Mouse (Mus musculus) embryonic facial prominence, embryonic 10.5 days (tissue): ENCODE measurements around the gene Casp8. TPM values are rescaled to one million over a fixed set of nuclear protein-coding genes. Genes with fewer than 3 reads are reported as not detected.
"Not testable (repeated sequence)": the region's sequence is repeated elsewhere in the genome, so short reads cannot be mapped to it uniquely, and the experiment has no call there.

Experiments
- DNase-seq: peaks from one replicate; pipeline ENCODE4 v3.0.0-alpha.2; 2017; ENCODE audit warnings: low spot score
- H3K27ac ChIP-seq: fragments of 300-500 bp; sonication (generic); replicated peaks from 2 replicates; pipeline ENCODE4 v1.5.1; 2016; ENCODE audit warnings: mild to moderate bottlenecking
- H3K27me3 ChIP-seq: fragments of 300-500 bp; sonication (generic); replicated peaks from 2 replicates; pipeline ENCODE4 v1.6.1; 2016; ENCODE audit warnings: low read depth, mild to moderate bottlenecking; ENCODE audit not compliant: poor library complexity, severe bottlenecking
- H3K36me3 ChIP-seq: fragments of 300-500 bp; sonication (generic); replicated peaks from 2 replicates; pipeline ENCODE4 v1.6.1; 2016; ENCODE audit warnings: mild to moderate bottlenecking, moderate library complexity
- H3K4me1 ChIP-seq: fragments of 300-500 bp; sonication (generic); 2 replicates; pipeline ENCODE4 v1.6.1; 2016
- H3K4me3 ChIP-seq: fragments of 300-500 bp; sonication (generic); 2 replicates; pipeline ENCODE4 v1.5.1; 2016; ENCODE audit warnings: mild to moderate bottlenecking, moderate library complexity
- H3K9me3 ChIP-seq: fragments of 300-500 bp; sonication (generic); 2 replicates; pipeline ENCODE4 v1.6.1; 2016; ENCODE audit warnings: mild to moderate bottlenecking
- WGBS: fragments of 180-500 bp; shearing (Covaris S2); methylation state at CpG from one replicate; pipeline ENCODE4 v1.1.7; 2016; 5-methylcytosine and 5-hydroxymethylcytosine counted together
- polyA plus RNA-seq: library from polyadenylated mRNA; unstranded; fragments of >200 nt; fragmentation: Nextera tagmentation; extraction: Ambion mirVana; gene quantifications from 2 replicates; pipeline ENCODE4 v1.2.1, GENCODE M21; 2016

The Casp8 gene
- polyA plus RNA-seq, 1 experiment from 2014 or later = 13.1 TPM

- H3K27me3 ChIP-seq = no peaks in the 10 kb centered on the region
- no peaks in the 10 kb centered on the region for H3K4me1 ChIP-seq
- H3K4me3 ChIP-seq = no peak overlapping the region
- 65% methylated on average over 2 of the region's 2 CpGs for WGBS
- no peak overlapping the region for H3K27ac ChIP-seq
- H3K9me3 ChIP-seq = no peaks in the 10 kb centered on the region
- no peak for DNase-seq
- H3K36me3 ChIP-seq = no peaks in the 10 kb centered on the region
Measured at GRCm38 (mm10) chr1:58773905-58774304, 21.3 kb upstream of the Casp8 start.

DNA sequence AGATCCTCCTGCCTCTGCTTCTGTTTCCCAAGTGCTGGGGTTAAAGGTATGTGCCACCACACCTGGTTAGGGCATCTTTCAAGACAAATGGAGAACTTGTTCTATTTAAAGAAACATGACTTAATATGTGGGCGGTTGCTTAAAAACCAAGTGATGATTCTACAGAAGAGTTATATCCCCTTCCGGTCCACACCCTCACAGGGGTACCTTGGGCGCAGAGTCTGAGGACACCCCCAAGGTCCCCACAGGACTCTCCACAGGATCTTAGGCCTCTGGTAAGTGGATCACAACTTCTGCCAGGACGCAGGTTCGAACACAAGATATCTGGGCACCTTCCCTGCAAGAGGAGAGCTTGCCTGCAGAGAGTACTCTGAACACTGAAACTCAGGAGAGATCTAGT lies 19.8 kb upstream of the Casp8 start:
- no peaks in the 10 kb centered on the region for H3K27me3 ChIP-seq
- H3K27ac ChIP-seq = no peak overlapping the region
- H3K9me3 ChIP-seq = no peaks in the 10 kb centered on the region
- no peaks in the 10 kb centered on the region for H3K36me3 ChIP-seq
- no peak for DNase-seq
- H3K4me3 ChIP-seq = no peak overlapping the region
- WGBS = 93% methylated on average over 5 of the region's 5 CpGs
- no peaks in the 10 kb centered on the region for H3K4me1 ChIP-seq

- no peak overlapping the region for H3K4me3 ChIP-seq
- no peak for DNase-seq
- H3K9me3 ChIP-seq = no peaks in the 10 kb centered on the region
- no peaks in the 10 kb centered on the region for H3K4me1 ChIP-seq
- WGBS = 81% methylated on average over 1 of the region's 1 CpGs
- no peak overlapping the region for H3K27ac ChIP-seq
- no peaks in the 10 kb centered on the region for H3K36me3 ChIP-seq
- no peaks in the 10 kb centered on the region for H3K27me3 ChIP-seq
Measured at GRCm38 (mm10) chr1:58777583-58777982, 17.6 kb upstream of the Casp8 start.

DNA sequence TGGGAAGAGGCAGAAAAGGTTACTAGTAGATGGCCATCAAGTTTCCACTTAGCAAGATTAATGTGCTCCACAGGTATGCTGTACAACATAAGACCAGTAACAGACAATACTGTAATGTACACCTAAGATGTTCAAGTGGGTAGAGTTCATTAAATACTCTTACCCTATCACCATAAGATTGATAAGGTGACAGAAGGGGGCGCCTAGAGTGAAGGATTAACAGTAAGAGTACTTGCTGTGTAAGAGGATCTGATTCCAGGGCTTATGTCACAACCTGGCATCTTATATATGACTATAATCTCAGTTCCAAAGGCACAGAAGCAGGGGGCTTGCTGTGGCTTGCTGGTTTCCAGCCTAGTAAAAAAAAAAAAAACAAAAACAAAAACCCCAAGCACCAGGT lies 16.9 kb upstream of the Casp8 start:
- H3K36me3 ChIP-seq = no peaks in the 10 kb centered on the region
- H3K4me1 ChIP-seq = no peaks in the 10 kb centered on the region
- no peaks in the 10 kb centered on the region for H3K27me3 ChIP-seq
- no peaks in the 10 kb centered on the region for H3K9me3 ChIP-seq
- 24% methylated on average over 1 of the region's 1 CpGs for WGBS
- H3K4me3 ChIP-seq = no peak overlapping the region
- DNase-seq = no peak
- no peak overlapping the region for H3K27ac ChIP-seq

DNA sequence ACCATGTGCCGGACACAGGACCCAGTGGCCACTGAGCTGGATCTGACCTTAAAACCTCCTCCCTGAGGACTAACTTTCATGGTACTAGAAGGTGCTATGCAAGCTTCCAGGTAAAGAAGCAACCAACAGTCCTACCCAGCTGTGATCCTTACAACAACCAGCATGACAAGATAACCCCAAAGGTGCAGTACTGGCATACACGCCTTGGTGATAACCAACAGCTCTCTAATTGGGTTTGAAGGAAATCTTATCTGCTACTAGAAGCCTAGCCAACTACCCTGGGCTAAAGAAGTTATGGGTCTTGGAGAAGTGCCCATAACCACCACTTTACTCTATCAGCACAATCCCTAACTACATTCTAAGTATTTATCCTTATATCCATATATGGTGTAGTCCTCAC lies 8.9 kb upstream of the Casp8 start:
- H3K9me3 ChIP-seq = no peaks in the 10 kb centered on the region
- H3K36me3 ChIP-seq = no peaks in the 10 kb centered on the region
- H3K27ac ChIP-seq = no peak overlapping the region
- H3K4me3 ChIP-seq = no peak overlapping the region
- 96% methylated on average over 2 of the region's 2 CpGs for WGBS
- DNase-seq = no peak
- no peaks in the 10 kb centered on the region for H3K27me3 ChIP-seq
- no peaks in the 10 kb centered on the region for H3K4me1 ChIP-seq

DNA sequence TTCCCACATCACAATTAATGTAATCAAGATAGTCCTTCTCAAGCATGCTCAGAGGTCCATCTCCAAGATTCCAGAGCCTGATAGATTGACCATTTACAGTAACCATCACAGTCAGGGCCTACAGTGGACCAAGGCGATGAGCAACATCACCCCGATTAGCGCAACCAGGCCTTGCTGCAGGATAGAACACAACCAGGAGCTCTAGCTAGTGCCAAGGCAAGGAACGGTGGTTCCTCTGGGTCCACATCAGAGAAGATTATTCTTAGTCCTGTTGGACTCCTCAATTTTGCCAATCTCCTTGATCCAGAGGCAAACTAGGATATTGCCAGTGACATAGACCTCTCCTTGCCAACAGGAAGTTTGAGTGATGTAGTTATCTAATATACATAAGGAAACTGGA lies 6.8 kb upstream of the Casp8 start:
- H3K4me3 ChIP-seq = no peak overlapping the region
- no peak for DNase-seq
- no peaks in the 10 kb centered on the region for H3K9me3 ChIP-seq
- no peaks in the 10 kb centered on the region for H3K36me3 ChIP-seq
- H3K4me1 ChIP-seq = no peaks in the 10 kb centered on the region
- H3K27me3 ChIP-seq = no peaks in the 10 kb centered on the region
- no peak overlapping the region for H3K27ac ChIP-seq
- WGBS = 98% methylated on average over 4 of the region's 4 CpGs

GRCm38 (mm10) chr1:58794705-58795104 lies 469 bp upstream of the Casp8 start:
- no peak for DNase-seq
- 51% methylated on average over 2 of the region's 2 CpGs for WGBS
- H3K4me3 ChIP-seq = peak overlapping the region; percentile 67; the same call in 1 of the 2 replicates
- H3K9me3 ChIP-seq = no peaks in the 10 kb centered on the region
- peaks cover 8% of the 10 kb centered on the region for H3K36me3 ChIP-seq
- H3K4me1 ChIP-seq = peaks cover 24% of the 10 kb centered on the region
- H3K27me3 ChIP-seq = no peaks in the 10 kb centered on the region
- H3K27ac ChIP-seq = no peak overlapping the region

DNA sequence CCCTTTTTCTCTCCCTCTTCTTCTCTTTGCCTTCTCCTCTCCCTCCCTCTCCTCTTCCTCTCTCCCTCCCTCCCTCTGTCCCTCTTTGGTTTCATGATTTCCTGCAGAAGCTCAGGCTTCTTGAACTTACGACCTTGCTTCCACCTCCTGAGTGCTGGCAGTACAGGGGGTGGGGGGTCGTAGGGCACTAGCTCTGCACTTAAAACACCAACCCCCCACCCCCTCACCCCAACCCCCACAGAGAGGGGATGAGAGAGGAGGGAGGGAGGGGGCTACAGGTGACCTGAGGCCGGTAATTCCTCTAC lies 837 bp downstream of the Casp8 start:
- H3K36me3 ChIP-seq = peaks cover 8% of the 10 kb centered on the region
- peak overlapping the region; percentile 67 for H3K4me3 ChIP-seq
- H3K27ac ChIP-seq = peak overlapping the region; percentile 86
- H3K4me1 ChIP-seq = peaks cover 24% of the 10 kb centered on the region
- H3K9me3 ChIP-seq = no peaks in the 10 kb centered on the region
- DNase-seq = peak; percentile 44
- 0% methylated on average over 3 of the region's 3 CpGs for WGBS
- H3K27me3 ChIP-seq = no peaks in the 10 kb centered on the region

DNA sequence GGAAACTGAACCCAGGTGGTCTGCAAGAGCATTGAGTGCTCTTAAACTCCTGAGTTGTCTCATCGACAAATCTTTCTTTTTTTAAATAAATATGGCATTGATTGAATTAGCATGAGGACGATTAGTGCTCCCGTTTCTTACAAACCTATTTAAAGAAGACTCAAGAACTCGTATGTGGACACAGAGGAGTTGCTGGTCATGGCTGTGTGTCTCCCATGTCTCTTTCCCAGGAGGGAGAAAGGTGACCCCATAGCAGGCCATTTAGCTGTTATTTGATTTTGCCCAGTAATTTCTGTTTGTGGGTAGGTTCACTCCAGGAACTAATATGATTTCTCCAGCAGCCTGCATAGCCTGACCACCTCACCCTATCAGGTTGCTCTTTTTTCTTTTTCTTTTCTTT lies 1.7 kb downstream of the Casp8 start:
- Histone ChIP-seq H3K36me3 (peaks cover 8% of the 10 kb centered on the region), H3K9me3 (no peaks in the 10 kb centered on the region), H3K4me3 (no peak overlapping the region), H3K27ac (no peak overlapping the region), H3K4me1 (peaks cover 24% of the 10 kb centered on the region), H3K27me3 (no peaks in the 10 kb centered on the region)
- 62% methylated on average over 4 of the region's 4 CpGs for WGBS
- no peak for DNase-seq

DNA sequence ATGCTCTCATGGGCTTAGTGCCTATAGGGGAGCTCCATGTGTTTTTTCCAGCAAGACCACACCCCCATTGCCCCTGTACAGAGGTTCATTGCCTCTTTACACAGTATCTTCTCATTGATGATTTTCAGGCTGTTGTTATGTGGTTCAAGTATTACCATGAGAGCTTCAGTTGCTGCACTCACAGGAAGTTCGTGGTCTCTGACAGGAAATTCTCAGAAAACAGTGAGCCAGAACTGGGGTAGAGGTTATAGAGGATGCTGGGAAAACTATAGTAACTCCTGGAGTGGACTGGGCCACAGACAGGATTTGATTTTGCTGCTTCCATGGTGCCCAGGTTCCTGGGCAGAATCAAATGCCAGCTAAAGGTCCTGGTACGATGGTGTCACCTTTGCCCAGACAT lies 2.2 kb downstream of the Casp8 start:
- H3K36me3 ChIP-seq = peaks cover 8% of the 10 kb centered on the region
- no peak for DNase-seq

DNA sequence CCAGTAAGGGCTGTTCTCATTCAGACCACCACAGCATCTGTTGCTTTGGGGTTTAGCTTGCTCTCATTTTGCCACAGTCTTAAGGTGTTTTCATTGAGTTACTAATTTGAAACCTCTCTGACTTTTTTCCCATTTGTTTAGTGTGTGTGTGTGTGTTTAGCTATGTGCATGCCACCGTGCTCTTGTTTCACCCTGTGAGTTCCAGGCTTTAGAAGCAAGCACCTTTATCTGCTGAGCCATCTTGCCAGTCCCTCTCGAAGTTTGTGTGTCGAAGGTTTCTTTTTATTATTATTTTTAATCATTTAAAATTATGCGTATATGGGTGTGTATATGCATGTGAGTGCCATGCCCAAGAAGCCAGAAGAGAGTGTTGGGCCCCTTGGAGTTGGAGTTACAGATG lies 3.7 kb downstream of the Casp8 start:
- Histone ChIP-seq H3K9me3 (no peaks in the 10 kb centered on the region), H3K36me3 (peaks cover 8% of the 10 kb centered on the region), H3K27me3 (no peaks in the 10 kb centered on the region), H3K4me3 (no peak overlapping the region), H3K27ac (no peak overlapping the region), H3K4me1 (peaks cover 30% of the 10 kb centered on the region)
- WGBS = 97% methylated on average over 4 of the region's 4 CpGs
- no peak for DNase-seq

More for the DNA sequence above, 2.2 kb downstream of the Casp8 start:
- WGBS = 79% methylated on average over 2 of the region's 2 CpGs
- H3K9me3 ChIP-seq = no peaks in the 10 kb centered on the region
- no peak overlapping the region for H3K27ac ChIP-seq
- H3K4me1 ChIP-seq = peaks cover 26% of the 10 kb centered on the region
- no peak overlapping the region for H3K4me3 ChIP-seq
- H3K27me3 ChIP-seq = no peaks in the 10 kb centered on the region

GRCm38 (mm10) chr1:58800644-58801043 lies 5.5 kb downstream of the Casp8 start:
- not testable (repeated sequence) for DNase-seq, H3K27ac ChIP-seq, H3K9me3 ChIP-seq, H3K4me3 ChIP-seq, H3K36me3 ChIP-seq, H3K27me3 ChIP-seq
- H3K4me1 ChIP-seq = peaks cover 22% of the 10 kb centered on the region
- WGBS = 83% methylated on average over 7 of the region's 7 CpGs

DNA sequence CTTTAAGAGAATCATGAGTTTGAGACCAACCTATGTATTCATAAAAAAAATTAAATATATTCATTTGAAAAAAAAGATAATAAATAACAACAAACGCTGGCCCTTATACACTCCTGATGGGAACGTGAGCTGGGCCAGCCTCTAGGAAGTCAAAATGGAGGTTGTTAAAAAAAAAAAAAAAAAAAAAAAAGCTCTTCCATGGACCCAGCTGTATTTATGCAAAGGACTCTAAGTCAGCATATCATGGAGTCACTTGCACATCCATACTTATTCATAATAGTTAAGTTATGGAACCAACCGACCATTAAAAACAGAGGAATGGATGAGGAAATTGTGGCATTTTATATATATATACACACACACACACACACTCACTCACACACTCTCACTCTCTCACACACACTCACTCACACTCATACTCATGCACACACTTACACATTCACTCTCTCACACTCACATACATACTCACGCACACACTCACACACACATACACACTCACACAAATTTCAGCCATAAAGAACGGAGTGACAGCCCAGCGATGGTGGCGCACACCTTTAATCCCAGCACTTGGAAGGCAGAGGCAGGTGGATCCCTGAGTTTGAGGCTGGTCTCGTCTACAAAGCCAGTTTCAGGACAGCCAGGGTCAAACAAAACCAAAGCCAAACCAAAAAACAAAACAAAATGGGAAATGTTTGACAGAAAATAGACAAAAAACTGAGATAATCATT lies 6.5 kb downstream of the Casp8 start:
- WGBS = 91% methylated on average over 8 of the region's 8 CpGs
- peaks cover 15% of the 10 kb centered on the region for H3K4me1 ChIP-seq
- peaks cover 8% of the 10 kb centered on the region for H3K36me3 ChIP-seq
- no peaks in the 10 kb centered on the region for H3K9me3 ChIP-seq
- no peak overlapping the region for H3K27ac ChIP-seq
- no peak for DNase-seq
- no peaks in the 10 kb centered on the region for H3K27me3 ChIP-seq
- no peak overlapping the region for H3K4me3 ChIP-seq
